Mouse (Mus musculus) lung, postnatal 0 days (tissue): ENCODE data around the gene Sept11. TPM values are rescaled to one million over a fixed set of nuclear protein-coding genes. Genes with fewer than 3 reads are reported as not detected.

ENCODE experiments used
- ATAC-seq: fragments of 200-750 bp; cut with Nextera tagmentation; 2 replicates; pipeline ENCODE4 v1.8.0; 2017; ENCODE audit warnings: moderate library complexity
- DNase-seq: peaks from one replicate; pipeline ENCODE4 v3.0.0-alpha.2; 2016; ENCODE audit warnings: low spot score
- H3K27ac ChIP-seq: fragments of 300-500 bp; sonication (generic); 2 replicates; pipeline ENCODE4 v1.5.1; 2014; ENCODE audit warnings: antibody characterized with exemption, mild to moderate bottlenecking, low read length, mixed read lengths
- H3K27me3 ChIP-seq: fragments of 300-500 bp; sonication (generic); replicated peaks from 2 replicates; pipeline ENCODE4 v1.6.1; 2014; ENCODE audit warnings: low read length, mixed read lengths; ENCODE audit not compliant: insufficient read depth
- H3K36me3 ChIP-seq: fragments of 300-500 bp; sonication (generic); 2 replicates; pipeline ENCODE4 v1.6.1; 2014; ENCODE audit warnings: low read length, mixed read lengths; ENCODE audit not compliant: insufficient read depth
- H3K4me1 ChIP-seq: fragments of 300-500 bp; sonication (generic); 2 replicates; pipeline ENCODE4 v1.6.1; 2014; ENCODE audit warnings: antibody characterized with exemption, low read depth, low read length, mixed read lengths; ENCODE audit not compliant: insufficient read depth
- H3K4me2 ChIP-seq: fragments of 300-500 bp; sonication (generic); replicated peaks from 2 replicates; pipeline ENCODE4 v1.6.1; 2014; ENCODE audit warnings: low read depth, mild to moderate bottlenecking, low read length, moderate library complexity, mixed read lengths
- H3K4me3 ChIP-seq: fragments of 300-500 bp; sonication (generic); 2 replicates; pipeline ENCODE4 v1.5.1; 2014; ENCODE audit warnings: low read depth, low read length
- H3K9ac ChIP-seq: fragments of 300-500 bp; sonication (generic); replicated peaks from 2 replicates; pipeline ENCODE4 v1.6.1; 2014; ENCODE audit warnings: low read depth, mild to moderate bottlenecking
- H3K9me3 ChIP-seq: fragments of 300-500 bp; sonication (generic); 2 replicates; pipeline ENCODE4 v1.6.1; 2016; ENCODE audit warnings: low read length, mixed read lengths
- CTCF ChIP-seq: IDR thresholded peaks from 2 replicates; pipeline ENCODE4 v1.5.1; 2016; ENCODE audit warnings: antibody characterized with exemption, mild to moderate bottlenecking
- EP300 ChIP-seq: IDR thresholded peaks from 2 replicates; pipeline ENCODE4 v1.6.1; 2016; ENCODE audit warnings: antibody characterized with exemption, mild to moderate bottlenecking, control low read depth
- WGBS: fragments of 180-500 bp; shearing (Covaris S2); extraction: QIAGEN DNeasy Blood & Tissue Kit; methylation state at CpG from one replicate; pipeline ENCODE4 v1.1.7; 2014; 5-methylcytosine and 5-hydroxymethylcytosine counted together
- polyA plus RNA-seq: library from polyadenylated mRNA; unstranded; fragments of >200 nt; fragmentation: Nextera tagmentation; extraction: Ambion mirVana; gene quantifications from 2 replicates; pipeline ENCODE4 v1.2.1, GENCODE M21; 2015

Gene Sept11
- polyA plus RNA-seq, 1 experiment from 2014 or later = 49.1 TPM

- Histone ChIP-seq H3K27me3 (no peaks in the 10 kb centered on the region), H3K4me1 (no peaks in the 10 kb centered on the region), H3K4me3 (no peak overlapping the region), H3K36me3 (no peaks in the 10 kb centered on the region), H3K4me2 (no peak overlapping the region), H3K9ac (no peak overlapping the region), H3K27ac (no peak overlapping the region), H3K9me3 (no peaks in the 10 kb centered on the region)
- no peak for DNase-seq
- no peak for TF ChIP-seq EP300
- TF ChIP-seq CTCF = no peak
- ATAC-seq = no peak
- 50% methylated on average over 7 of the region's 7 CpGs for WGBS
Observed at GRCm38 (mm10) chr5:93077661-93078323, 15.4 kb upstream of the Sept11 start.

GRCm38 (mm10) chr5:93079596-93079995 lies 13.6 kb upstream of the Sept11 start:
- H3K9ac ChIP-seq = no peak overlapping the region

GRCm38 (mm10) chr5:93085015-93085598 lies 8.1 kb upstream of the Sept11 start:
- Histone ChIP-seq H3K4me2 (no peak overlapping the region), H3K36me3 (no peaks in the 10 kb centered on the region), H3K27me3 (no peaks in the 10 kb centered on the region), H3K9me3 (no peaks in the 10 kb centered on the region), H3K27ac (no peak overlapping the region), H3K4me1 (no peaks in the 10 kb centered on the region), H3K9ac (no peak overlapping the region), H3K4me3 (no peak overlapping the region)
- 35% methylated on average over 4 of the region's 4 CpGs for WGBS
- DNase-seq (no peak), ATAC-seq (no peak)
- TF ChIP-seq CTCF = peak; percentile 20; the same call in 1 of the 2 replicates
- TF ChIP-seq EP300 = no peak

More at GRCm38 (mm10) chr5:93079596-93079995, 13.6 kb upstream of the Sept11 start:
- DNase-seq (no peak), ATAC-seq (no peak)
- Histone ChIP-seq H3K4me1 (no peaks in the 10 kb centered on the region), H3K36me3 (no peaks in the 10 kb centered on the region), H3K4me2 (no peak overlapping the region), H3K27ac (no peak overlapping the region), H3K9me3 (no peaks in the 10 kb centered on the region), H3K27me3 (no peaks in the 10 kb centered on the region), H3K4me3 (no peak overlapping the region)
- TF ChIP-seq EP300 (no peak), CTCF (no peak)
- WGBS = 84% methylated on average over 3 of the region's 3 CpGs

- Histone ChIP-seq H3K27ac (no peak overlapping the region), H3K4me3 (no peak overlapping the region), H3K36me3 (no peaks in the 10 kb centered on the region), H3K9me3 (no peaks in the 10 kb centered on the region), H3K4me1 (no peaks in the 10 kb centered on the region), H3K27me3 (no peaks in the 10 kb centered on the region), H3K9ac (no peak overlapping the region), H3K4me2 (no peak overlapping the region)
- no peak for TF ChIP-seq EP300
- TF ChIP-seq CTCF = no peak
- no peak for DNase-seq
- ATAC-seq = no peak
- WGBS = 75% methylated on average over 4 of the region's 4 CpGs
Observed at GRCm38 (mm10) chr5:93085900-93086299, 7.3 kb upstream of the Sept11 start.

GRCm38 (mm10) chr5:93091266-93091665 lies 2.0 kb upstream of the Sept11 start:
- H3K4me3 ChIP-seq = no peak overlapping the region
- DNase-seq = peak; percentile 59
- H3K4me1 ChIP-seq = no peaks in the 10 kb centered on the region
- peak overlapping the region; percentile 92 for H3K4me2 ChIP-seq
- no peak for TF ChIP-seq EP300
- no peak for TF ChIP-seq CTCF
- H3K27me3 ChIP-seq = no peaks in the 10 kb centered on the region
- H3K9ac ChIP-seq = no peak overlapping the region
- WGBS = 40% methylated on average over 3 of the region's 3 CpGs
- ATAC-seq = no peak
- no peaks in the 10 kb centered on the region for H3K9me3 ChIP-seq
- no peak overlapping the region for H3K27ac ChIP-seq
- H3K36me3 ChIP-seq = no peaks in the 10 kb centered on the region

- Histone ChIP-seq H3K27ac (peak overlapping the region; percentile 88; the same call in 1 of the 2 replicates), H3K36me3 (no peaks in the 10 kb centered on the region), H3K27me3 (no peaks in the 10 kb centered on the region), H3K4me3 (peak overlapping the region; percentile 86), H3K9ac (peak overlapping the region; percentile 78; the same call in 1 of the 2 replicates), H3K4me2 (peak overlapping the region; percentile 92), H3K9me3 (no peaks in the 10 kb centered on the region), H3K4me1 (peaks cover 1% of the 10 kb centered on the region; the same call in 1 of the 2 replicates)
- no peak for TF ChIP-seq EP300
- TF ChIP-seq CTCF = no peak
- WGBS = 3% methylated on average over 28 of the region's 28 CpGs
- peak; percentile 18 for ATAC-seq
- peak; percentile 65 for DNase-seq
Observed at GRCm38 (mm10) chr5:93092147-93092781, 973 bp upstream of the Sept11 start.
